Mouse (Mus musculus): ENCODE data around the gene Ppp2r3c.
"Not testable (repeated sequence)": the region's sequence is repeated elsewhere in the genome, so short reads cannot be mapped to it uniquely, and the experiment has no call there.

Ppp2r3c gene

GRCm38 (mm10) chr12:55302485-55303441, at the start of gene Ppp2r3c:
Gene Ppp2r3c, minus strand, starts transcription at chr12:55302998.
- peak; percentile 86 for DNase-seq

GRCm38 (mm10) chr12:55344583-55344982, 41.8 kb upstream of the Ppp2r3c start:
- no peak for DNase-seq

- no peak for DNase-seq
Observed at GRCm38 (mm10) chr12:55343998-55344397, 41.2 kb upstream of the Ppp2r3c start.

- DNase-seq: not testable (repeated sequence)
Observed at GRCm38 (mm10) chr12:55343045-55343444, 40.2 kb upstream of the Ppp2r3c start.

DNA sequence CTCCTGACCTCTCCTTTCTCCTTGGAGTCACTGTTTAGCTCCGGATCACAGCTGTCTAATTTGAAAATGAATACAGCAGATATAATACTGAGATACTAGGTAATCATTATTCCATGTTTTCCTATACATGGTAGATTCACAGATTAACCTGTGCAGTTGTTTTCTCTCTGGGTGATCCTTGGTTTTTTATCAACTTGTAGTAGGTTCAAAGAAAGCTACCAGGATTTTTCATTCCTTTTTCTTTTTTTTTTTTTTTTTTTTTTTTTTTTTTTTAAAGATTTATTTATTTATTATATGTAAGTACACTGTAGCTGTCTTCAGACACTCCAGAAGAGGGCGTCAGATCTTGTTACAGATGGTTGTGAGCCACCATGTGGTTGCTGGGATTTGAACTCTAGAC, 35.7 kb upstream of the Ppp2r3c start:
- not testable (repeated sequence) for DNase-seq

GRCm38 (mm10) chr12:55333662-55334061, 30.9 kb upstream of the Ppp2r3c start:
- DNase-seq: no peak

DNA sequence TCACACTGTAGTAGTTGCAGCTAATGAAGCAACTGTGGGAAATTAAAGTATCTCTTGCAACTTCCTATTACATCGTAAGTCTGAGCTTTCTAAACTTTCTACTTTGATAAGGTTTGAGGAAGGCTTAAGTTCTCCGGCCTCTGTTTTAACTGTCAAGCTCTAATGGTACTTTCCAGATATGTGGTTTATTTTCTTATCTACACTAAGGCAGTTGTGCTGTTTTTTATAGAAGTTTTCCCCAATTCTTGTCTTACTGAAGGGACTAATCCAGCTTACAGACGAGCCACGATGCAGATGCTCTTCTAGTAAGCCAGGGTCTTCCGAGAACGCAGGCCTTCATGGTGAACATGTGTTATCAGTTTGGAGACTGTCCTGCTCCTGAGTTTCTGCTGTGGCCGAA, 26.6 kb upstream of the Ppp2r3c start:
- DNase-seq: no peak

DNA sequence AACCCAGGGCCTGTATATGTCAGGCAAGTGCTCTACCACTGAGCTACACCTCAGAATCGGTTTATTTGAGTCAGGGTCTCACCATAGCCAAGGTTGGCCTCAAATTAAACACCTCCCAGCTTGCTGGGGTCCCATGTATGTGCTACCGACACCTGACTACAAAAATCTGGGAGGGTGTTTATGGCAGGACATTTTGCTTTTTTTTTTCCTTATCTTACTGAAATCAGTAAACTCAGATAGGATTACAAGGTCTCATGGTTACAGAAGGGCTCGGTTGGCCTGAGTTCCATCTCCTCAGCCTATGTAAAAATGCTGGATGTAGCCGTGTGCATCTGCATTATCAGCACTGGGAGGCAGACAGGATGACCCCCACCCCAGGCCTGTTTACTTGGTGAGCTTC, 26.0 kb upstream of the Ppp2r3c start:
- no peak for DNase-seq

- no peak for DNase-seq
Observed at GRCm38 (mm10) chr12:55325702-55326101, 22.9 kb upstream of the Ppp2r3c start.

DNA sequence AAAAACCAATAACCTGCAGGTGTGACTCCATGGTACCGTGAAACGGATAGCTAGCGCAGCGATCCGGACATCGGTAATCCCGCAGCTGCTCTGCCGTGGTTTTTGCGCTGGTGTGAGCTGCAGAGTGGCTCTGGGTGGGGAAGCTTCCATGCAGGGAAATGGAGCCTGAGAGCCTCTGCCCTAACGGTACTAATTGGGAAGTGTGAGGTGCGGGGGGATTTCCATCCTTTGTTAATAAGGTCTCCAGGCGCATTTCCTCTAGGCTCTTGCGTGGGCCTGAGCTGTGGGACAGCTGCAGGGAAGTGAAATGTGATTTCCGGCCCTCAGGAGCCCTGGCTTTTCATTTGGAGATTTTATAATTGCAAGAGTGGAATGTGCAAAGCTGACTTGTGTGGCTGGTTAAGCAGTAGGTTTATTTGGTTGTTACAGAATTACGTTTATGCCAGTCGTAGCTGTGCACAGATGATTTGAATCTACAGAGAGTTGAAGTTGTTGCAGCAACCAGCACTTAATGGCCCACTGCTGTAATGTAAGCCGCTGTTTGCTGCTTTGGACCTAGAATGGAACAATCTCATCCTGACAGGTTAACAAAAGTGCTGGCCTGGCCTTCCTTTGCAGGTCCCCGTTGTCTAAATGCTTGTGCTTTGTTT, 19.0 kb upstream of the Ppp2r3c start:
- no peak for DNase-seq

- peak; percentile 75 for DNase-seq
Observed at GRCm38 (mm10) chr12:55315192-55315591, 12.4 kb upstream of the Ppp2r3c start.

DNA sequence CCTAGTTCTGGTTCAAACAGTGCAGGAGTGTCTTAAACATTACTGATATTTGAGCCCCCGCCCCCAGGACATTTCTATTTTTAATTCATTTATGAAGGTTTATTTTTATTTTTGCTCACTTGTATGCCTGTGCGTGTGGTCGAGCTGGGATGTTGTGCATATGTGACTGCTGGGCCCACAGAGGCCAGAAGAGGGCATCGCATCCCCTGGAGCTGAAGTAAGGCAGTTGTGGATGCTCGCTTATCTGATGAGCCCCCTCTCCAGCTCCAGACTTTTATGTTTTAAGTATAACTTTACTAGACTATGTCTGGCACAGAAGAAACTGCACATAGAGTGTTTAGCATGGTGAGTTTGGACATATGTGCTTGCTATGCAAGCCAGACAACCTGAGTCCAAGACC, 11.1 kb upstream of the Ppp2r3c start:
- no peak for DNase-seq

GRCm38 (mm10) chr12:55311841-55312240, 9.0 kb upstream of the Ppp2r3c start:
- no peak for DNase-seq

DNA sequence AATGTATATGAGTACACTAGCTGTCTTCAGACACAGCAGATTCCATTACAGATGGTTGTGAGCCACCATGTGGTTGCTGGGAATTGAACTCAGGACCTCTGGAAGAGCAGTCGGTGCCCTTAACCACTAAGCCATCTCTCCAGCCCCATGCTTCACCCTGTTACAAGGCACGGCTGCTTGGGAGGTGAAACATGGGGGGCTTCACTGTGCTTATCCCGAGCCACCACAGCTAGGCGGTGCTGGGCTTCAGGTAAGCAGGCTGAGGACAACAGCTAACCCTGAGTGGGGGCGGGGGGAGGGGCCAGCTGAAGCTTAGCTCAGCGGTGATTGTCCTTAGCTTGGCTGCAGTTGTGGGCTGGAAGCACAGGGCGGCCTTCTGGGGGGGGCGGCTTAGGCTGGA, 6.7 kb upstream of the Ppp2r3c start:
- no peak for DNase-seq

DNA sequence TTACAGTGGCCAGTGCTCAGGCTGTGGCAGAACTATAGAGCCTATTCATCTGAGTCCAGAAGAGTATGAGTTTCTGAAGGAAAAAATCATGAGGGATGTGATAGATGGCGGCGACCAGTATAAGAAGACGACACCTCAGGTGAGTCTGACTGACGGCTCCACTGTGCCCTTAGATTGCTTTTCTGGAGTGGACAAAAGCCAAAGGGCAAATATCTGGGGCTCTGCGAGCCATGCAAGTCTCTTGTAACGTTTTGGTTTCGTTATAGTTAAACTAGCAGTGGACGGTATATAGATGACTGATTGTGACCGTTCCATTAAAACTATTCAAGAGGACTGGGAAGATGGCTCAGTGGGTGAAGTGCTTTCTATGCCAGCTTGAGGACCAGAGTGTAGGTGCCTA, 5.9 kb upstream of the Ppp2r3c start:
- DNase-seq: no peak

GRCm38 (mm10) chr12:55307566-55307965, 4.8 kb upstream of the Ppp2r3c start:
- DNase-seq: no peak

DNA sequence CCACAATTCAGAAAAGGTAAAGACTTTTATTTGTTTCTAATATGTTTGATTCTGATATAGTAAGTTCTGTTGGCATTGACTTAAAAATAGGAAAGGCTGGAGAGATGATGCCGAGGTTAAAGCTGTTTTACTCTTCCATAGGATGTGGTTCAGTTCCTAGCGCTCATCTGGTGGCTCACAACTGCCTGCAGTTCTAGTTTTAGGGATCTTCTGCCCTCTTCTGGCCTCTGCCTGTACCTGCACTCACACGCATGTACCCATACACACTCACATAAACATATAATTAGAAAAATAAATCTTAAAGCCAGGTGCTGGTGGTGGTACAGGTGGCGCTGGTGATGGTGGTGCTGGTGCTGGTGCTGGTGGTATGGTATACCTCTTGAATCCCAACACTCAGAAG, 3.6 kb upstream of the Ppp2r3c start:
- DNase-seq: no peak

- no peak for DNase-seq
Observed at GRCm38 (mm10) chr12:55301472-55302300, 1.1 kb downstream of the Ppp2r3c start.

DNA sequence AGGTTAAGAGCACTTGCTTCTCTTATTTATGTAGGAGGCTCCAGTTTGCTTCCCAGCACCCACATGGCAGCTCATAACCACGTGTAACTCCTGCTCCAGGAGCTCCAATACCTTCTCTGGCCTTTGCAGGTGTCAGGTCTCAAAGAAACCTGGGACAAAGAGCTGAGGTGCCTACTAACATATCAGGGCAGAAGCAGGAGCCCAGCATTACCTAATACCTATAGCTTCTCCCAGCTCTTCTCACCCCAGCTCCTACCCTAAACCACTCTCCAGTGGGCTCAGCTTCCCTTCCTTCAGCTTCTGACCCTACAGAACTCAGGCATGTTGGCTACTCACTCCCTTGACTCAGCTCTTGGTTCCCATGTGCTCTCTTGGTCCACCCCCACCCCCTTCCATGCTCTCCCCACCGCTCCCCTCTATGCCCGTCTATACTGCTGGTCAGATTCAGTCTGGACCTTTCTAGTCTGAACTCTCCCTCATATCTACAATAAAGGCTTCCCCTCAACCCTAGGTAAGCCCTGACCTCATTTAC, 1.9 kb downstream of the Ppp2r3c start:
- DNase-seq: no peak

- no peak for DNase-seq
Observed at GRCm38 (mm10) chr12:55299336-55299735, 3.5 kb downstream of the Ppp2r3c start, which contains the start of gene 1110008L16Rik. Gene 1110008L16Rik, plus strand, starts transcription at chr12:55299577.

DNA sequence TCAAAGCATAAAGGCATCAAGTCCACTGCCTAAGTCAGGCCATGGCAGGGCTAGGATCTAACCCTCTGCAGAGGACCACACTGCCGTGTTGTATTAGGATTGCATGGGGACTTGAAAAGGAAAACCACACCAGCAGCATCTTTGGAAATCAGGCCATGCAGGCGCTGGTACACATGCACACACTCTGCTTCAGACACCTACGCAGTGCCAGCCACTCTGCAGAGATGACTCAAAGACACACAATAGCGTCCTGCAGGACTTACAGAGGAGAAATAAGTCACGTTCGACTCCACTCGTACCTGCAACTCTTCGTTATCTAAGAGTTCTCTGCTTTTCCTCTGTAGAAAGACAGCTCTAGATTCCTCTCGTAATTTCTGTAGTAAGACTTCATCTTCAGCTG, 4.7 kb downstream of the Ppp2r3c start:
- DNase-seq: no peak

GRCm38 (mm10) chr12:55277583-55277982, 25.2 kb downstream of the Ppp2r3c start:
- not testable (repeated sequence) for DNase-seq

DNA sequence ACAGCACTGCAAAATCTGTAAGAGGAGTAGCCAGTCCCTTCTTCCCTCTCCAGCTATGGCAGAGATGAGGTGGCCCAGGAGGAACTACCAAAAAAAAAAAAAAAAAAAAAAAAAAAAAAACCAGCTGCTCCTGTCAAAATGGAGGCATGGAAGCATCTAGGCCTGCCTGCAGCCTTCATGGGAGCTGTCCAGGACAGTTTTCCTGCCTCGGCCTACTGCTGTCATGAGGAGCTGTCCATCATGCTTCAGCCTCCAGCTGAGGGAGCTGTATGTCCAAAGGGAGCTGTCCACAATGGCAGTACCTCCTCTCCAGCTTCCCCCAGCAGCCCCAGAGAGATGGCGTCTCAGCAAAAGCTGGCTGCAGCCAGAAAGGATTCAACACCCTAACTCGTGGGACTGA, 30.6 kb downstream of the Ppp2r3c start:
- DNase-seq: no peak
